Mouse (Mus musculus) megakaryocyte-erythroid progenitor cell, adult 5-6 weeks (primary cell): ENCODE measurements at regions not wholly inside any gene's neighbourhood (a gene's known extent, or its start where the extent isn't known, plus 50 kb on each side); places are given as distances from the start of the nearest gene placed in this dataset.
A peak's percentile ranks its signal among the peaks of the same experiment; 100 is the strongest.

Source experiments
- ATAC-seq: replicated peaks from 2 replicates; pipeline ENCODE4 v1.8.0; 2016; ENCODE audit warnings: mild to moderate bottlenecking, inconsistent platforms; ENCODE audit not compliant: severe bottlenecking, poor library complexity, low FRiP score, low TSS enrichment

DNA sequence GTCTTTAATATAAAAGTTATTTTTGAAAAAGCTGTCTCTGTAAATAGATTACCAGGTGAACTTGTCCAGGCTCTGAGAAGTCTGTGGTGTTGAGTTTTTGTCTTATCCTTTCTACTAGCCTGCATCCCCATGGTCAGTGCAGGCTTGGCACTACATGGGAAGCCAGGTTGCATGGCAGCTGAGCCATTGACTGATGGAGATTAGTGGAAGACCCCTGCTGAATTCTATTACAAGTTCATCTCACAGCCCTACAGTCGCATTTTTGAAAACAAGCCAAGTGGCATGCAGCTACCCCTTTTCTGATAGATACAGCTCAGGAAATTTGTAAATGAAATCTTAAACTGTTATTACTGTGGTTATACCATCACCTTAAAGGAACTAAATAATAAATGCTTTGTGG is 101.2 kb upstream of the Fam184a start:
- ATAC-seq, result no peak

DNA sequence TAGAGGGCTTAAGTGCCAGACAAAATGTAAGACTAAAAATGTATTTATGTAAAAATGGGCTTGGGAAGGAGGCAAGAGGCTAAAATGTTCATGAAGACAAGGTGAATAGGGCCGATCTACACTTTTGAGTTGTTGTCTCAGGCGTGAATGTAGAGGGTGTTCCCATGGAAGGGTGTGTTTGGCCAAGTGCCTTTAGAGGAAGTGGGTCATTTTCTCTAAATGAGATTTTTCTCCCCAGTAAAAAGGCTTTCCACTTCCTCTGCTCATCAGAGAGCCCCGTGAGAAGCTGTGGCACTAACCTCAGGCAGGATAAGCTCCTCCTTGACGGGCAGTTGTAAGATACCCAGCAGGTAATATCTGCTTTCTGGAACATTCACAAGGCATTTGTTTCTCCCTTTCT is 99.6 kb upstream of the Fam184a start:
- ATAC-seq, result no peak

DNA sequence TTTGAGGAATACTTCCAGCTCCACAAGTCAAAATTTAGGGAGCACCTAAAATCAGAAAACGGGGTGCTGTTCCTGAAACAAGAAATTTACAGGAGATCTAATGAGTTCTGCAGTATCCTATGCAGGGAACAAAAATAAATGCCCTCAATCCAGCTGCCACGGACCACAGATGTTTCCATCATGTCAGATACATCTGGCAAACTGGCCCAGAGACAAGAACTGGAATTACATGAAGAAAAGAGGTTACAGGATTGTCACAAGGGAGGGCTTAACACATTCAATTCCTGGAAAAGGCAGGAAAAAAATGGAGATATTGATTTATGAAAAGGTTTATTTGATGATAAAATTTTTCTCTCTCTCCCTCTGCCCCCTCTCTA is 62.3 kb upstream of the Fam184a start:
- no peak for ATAC-seq

DNA sequence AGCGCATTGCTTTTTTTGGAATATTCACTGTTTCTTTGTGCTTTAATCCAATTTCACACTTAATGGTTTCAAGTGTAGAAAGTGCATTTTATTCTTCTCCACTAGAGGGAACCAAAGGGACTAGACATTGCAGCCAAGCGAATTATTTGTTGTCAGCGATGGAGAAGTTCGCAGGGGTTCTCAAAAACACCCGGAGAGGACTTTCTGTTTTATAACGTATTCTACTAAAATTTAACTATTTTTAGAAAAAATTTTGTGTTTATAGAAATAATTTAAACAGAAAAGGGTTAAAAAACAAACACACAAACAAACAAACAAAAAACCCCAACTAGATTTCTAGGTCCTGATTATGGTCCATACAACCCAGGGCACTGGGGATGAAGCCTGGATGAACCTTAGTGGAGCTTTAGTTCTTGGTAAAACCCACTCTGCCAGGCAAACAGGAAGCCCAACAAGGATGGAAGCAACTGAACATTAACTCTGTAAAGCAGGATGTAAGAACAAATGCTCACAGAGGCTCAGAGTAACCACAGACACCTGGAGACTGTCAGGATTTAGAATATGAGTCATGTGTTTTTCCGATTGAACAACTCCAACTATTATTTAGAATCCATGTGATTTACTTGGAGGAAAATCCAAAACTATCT is 61.8 kb upstream of the Fam184a start:
- peak; percentile 86 for ATAC-seq

DNA sequence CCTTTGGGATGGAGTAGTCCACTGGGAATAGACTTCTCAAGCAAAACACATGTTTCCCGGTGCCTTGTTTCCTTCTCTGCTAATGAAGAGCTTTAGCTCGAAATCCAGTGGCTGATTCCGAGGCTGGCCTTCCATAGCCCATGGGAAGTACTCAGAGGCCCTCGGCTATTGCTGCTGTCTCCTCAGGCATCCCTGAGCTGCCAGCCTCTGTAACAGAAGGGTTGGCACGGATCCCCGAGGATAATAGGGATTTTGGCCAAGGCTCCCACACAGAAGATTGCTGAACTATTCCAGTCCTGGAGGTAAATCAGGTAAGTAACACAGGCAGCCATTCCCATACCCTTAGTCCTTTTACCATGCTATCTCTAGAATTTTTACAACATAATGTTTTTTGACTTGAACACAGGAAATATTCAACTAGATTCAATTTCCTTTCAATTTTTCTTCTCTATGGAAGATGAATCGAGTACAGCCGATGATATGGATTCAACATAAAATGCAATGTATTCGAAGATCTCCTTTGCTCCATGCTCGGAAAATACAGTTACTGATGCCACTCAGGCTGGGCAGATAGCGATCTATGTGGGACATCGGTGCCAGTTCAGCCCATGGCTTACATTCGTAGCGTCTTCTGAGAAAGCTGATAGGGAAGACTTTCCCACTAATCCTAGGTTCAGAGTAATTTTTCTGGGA is 61.1 kb upstream of the Fam184a start:
- ATAC-seq, result no peak

DNA sequence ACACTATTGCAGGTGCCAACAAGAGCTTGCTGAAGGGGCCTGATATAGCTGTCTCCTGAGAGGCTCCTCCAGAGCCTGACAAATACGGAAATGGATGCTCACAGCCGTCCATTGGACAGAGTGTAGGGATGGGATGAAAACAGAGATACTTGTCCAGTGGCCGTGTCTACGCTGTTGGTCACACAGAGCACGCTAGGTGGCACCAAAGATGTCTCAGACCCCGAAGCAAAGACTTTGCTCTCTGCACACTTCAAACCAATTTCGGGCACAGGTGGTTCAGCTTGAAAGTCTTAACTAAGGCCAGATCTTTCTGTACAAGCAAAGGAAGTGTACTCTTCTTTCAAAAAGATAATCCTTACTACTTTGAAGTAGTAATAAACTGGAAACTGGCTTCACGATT is 55.8 kb upstream of the Fam184a start:
- peak; percentile 67; the same call in 1 of the 2 replicates for ATAC-seq

DNA sequence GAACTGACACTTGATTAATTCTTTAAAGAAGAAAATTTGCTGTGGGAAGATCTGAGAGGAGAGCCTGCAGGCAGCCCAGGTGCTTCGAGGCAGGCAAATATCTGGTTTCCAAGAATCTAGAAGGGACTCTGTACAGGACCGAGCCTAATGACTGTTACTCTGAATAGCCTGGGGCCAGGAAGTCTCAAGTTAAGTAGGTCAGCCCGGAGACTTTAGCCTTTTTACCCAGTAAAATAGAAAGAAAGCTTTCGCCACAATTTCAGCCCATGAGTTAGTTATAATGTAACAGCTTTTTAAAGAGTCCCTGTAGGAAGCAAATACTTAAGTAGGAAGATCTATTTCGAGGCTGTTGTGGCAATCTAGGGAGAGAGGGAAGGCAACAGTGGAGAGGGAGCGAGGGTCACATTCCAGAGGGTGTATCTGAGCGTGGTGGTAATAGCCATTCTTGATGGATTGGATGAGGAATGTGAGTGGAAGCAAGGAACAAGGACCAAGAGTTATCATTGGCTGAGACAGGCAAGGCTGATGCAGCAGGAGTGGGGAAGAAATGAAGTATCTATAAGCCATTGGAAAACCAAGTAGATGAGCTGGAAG is 50.2 kb upstream of the Fam184a start:
- no peak for ATAC-seq
